Mouse (Mus musculus): ENCODE data around the gene Phf7. TPM values are rescaled to one million over a fixed set of nuclear protein-coding genes. Genes with fewer than 3 reads are reported as not detected.

Phf7 gene
- polyA plus RNA-seq (2015; fragmentation: Nextera tagmentation; extraction: Ambion mirVana), result 11.9 and 13.6 TPM in 2 replicates

DNA sequence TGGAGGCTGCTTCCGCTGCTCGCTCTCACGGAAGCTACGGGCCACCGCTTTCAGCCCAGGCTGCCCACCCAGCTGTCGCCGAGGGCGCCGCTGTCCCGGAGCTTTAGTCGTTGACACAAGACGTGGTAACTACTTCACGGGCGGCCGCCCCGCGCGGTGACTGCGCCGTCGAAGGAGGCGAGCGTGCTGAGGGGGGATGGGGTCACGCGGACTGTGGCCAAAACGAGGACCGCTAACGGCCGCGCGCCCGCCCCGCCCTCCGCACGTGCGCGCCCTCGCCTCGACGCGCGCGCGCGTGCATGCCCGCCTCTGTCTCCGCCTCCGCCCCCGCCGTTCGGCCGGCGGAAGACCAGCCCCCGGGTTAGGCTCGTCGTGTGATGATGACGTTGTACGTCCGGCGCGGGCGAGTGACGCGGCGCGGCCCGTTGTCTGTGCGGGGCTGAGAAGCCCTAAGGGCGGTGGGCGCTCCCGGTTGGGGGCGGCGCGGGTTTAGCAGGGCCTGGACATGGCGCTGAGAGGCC, at the start of gene Phf7, which contains the start of gene Bap1:
TSS of gene Phf7 (minus strand) at position 234 of the 521 bp plus-strand sequence.
TSS of gene Bap1 (plus strand) at position 367 of the 521 bp plus-strand sequence.
- H3K36me3 ChIP-seq, result peaks cover 36% of the 10 kb centered on the region
- H3K9ac ChIP-seq, result peak within 1 kb of the TSS; percentile 100
- ATAC-seq (ENCODE audit: low FRiP score), result peak; percentile 90
- H3K27ac ChIP-seq, result peak within 1 kb of the TSS; percentile 96
- H3K4me3 ChIP-seq, result peak within 1 kb of the TSS; percentile 99
- H3K4me1 ChIP-seq (replicated peaks), result peaks cover 24% of the 10 kb centered on the region
- under 1% methylated on average over 75 of the region's 75 CpGs for WGBS
- H3K27me3 ChIP-seq, result no peaks in the 10 kb centered on the region
- H3K4me2 ChIP-seq, result peak within 1 kb of the TSS; percentile 72
- no peaks in the 10 kb centered on the region for H3K9me3 ChIP-seq

DNA sequence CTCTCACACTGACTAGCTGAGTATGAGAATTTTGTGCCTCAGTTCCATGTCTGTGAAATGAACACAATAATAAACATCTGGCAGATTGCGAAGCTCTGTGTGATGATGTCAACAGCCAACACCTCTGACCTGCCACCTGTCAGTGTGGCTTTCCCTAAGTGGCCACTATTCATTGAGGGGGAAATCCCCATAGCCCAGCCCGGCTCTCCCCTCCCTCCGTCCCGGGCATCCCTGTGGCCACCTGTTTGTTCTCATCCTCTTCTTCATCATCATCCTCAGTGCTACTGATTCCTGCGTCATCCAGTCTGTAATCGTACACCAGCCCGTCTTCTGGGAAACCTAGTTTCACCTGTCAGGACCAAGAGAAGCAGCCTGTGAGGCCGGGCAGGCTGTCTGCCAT, 34.6 kb upstream of the Phf7 start:
- no peaks in the 10 kb centered on the region for H3K9me3 ChIP-seq
- H3K27me3 ChIP-seq, result no peaks in the 10 kb centered on the region
- no peak overlapping the region for H3K4me2 ChIP-seq
- no peak overlapping the region for H3K27ac ChIP-seq
- no peak for ATAC-seq (ENCODE audit: low FRiP score)
- no peaks in the 10 kb centered on the region for H3K36me3 ChIP-seq
- no peak overlapping the region for H3K9ac ChIP-seq
- 88% methylated on average over 8 of the region's 8 CpGs for WGBS
- no peak overlapping the region for H3K4me3 ChIP-seq
- H3K4me1 ChIP-seq (replicated peaks), result no peaks in the 10 kb centered on the region

DNA sequence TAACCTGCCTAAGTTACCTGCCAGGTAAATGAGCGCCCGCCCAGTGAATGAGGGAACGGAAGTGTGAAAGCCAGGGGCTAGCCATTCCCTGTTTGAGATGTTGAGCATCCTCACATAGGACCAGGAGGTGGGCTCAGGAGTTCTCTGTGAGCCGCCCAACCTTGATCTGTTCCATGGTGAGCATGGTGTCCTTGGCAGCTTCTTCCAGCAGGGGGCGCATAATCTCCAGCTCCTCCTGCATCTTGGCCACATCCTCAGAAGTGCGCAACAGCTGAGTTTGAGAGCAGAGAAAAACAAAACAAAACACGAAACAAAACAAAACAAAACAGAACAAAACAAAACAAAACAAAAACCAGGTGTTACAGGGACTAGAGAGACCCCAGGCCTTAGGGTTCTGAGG, 21.0 kb upstream of the Phf7 start:
- Histone ChIP-seq H3K27ac (no peak overlapping the region), H3K27me3 (peaks cover 5% of the 10 kb centered on the region; the same call in 1 of the 2 replicates), H3K9me3 (no peaks in the 10 kb centered on the region), H3K4me2 (no peak overlapping the region), H3K4me3 (no peak overlapping the region), H3K4me1 (replicated peaks) (peaks cover 29% of the 10 kb centered on the region), H3K9ac (no peak overlapping the region), H3K36me3 (no peaks in the 10 kb centered on the region)
- 32% methylated on average over 7 of the region's 7 CpGs for WGBS
- ATAC-seq (ENCODE audit: low FRiP score), result no peak

DNA sequence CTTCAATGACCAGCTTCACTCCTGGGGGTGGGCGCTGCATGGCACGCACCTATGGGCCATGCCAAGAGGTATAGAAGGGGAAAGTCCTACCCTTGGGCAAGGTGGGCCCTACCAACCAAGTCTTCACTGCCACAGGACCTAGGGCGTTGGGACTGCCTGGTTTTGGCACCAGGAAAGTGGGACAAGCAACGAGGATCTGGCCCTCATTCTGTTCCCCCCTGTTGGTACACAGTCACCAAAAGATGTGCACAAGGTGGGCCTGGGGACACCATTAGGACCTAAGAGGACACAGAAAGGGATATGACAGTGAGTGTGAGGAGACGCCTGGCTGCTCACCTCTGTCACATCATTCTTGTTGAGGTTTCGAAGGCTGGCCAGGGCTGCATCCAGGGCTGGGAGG, 20.0 kb upstream of the Phf7 start:
- WGBS, result 94% methylated on average over 6 of the region's 6 CpGs
- H3K27me3 ChIP-seq, result peaks cover 5% of the 10 kb centered on the region; the same call in 1 of the 2 replicates
- no peak for ATAC-seq (ENCODE audit: low FRiP score)
- H3K9ac ChIP-seq, result no peak overlapping the region
- H3K27ac ChIP-seq, result no peak overlapping the region
- H3K4me2 ChIP-seq, result no peak overlapping the region
- no peaks in the 10 kb centered on the region for H3K36me3 ChIP-seq
- H3K9me3 ChIP-seq, result no peaks in the 10 kb centered on the region
- peaks cover 29% of the 10 kb centered on the region for H3K4me1 ChIP-seq (replicated peaks)
- no peak overlapping the region for H3K4me3 ChIP-seq

DNA sequence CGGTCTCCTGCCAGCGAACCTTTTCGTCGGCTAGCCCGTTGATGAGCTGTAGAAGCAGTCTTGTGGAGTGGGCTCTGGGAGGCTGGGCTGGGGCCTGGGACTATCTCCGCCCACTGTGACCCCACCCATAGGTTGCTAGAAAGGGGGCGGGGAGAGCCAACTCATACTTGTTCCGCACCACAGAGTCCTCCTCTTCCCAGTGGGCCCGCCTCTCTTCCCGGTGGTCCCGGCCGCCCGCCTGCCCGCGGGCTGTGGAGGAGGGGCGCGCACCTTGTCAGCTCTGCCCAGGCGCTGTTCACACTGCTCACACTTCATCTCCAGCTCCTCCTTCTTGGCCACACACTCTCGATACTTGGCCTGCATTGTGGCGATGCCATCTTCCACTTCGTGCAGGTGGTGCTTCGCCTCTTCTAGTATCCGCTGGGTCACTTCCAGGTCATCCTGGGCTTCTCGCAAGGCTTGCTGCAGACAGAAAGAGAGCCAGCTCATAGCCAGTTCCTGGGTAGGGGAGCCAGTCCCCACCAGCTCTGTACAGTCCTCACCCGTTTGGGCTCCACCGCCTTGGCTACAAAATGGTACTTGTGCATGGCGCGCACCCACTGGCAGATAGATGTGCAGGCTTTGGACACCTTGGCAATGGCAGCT, 18.5 kb upstream of the Phf7 start:
- Histone ChIP-seq H3K4me2 (peak overlapping the region; percentile 51), H3K27me3 (peaks cover 5% of the 10 kb centered on the region; the same call in 1 of the 2 replicates), H3K9me3 (no peaks in the 10 kb centered on the region), H3K9ac (peak overlapping the region; percentile 58), H3K4me1 (replicated peaks) (peaks cover 29% of the 10 kb centered on the region), H3K27ac (peak overlapping the region; percentile 81), H3K4me3 (peak overlapping the region; percentile 28), H3K36me3 (no peaks in the 10 kb centered on the region)
- WGBS, result 18% methylated on average over 28 of the region's 28 CpGs
- ATAC-seq (ENCODE audit: low FRiP score), result peak; percentile 75

DNA sequence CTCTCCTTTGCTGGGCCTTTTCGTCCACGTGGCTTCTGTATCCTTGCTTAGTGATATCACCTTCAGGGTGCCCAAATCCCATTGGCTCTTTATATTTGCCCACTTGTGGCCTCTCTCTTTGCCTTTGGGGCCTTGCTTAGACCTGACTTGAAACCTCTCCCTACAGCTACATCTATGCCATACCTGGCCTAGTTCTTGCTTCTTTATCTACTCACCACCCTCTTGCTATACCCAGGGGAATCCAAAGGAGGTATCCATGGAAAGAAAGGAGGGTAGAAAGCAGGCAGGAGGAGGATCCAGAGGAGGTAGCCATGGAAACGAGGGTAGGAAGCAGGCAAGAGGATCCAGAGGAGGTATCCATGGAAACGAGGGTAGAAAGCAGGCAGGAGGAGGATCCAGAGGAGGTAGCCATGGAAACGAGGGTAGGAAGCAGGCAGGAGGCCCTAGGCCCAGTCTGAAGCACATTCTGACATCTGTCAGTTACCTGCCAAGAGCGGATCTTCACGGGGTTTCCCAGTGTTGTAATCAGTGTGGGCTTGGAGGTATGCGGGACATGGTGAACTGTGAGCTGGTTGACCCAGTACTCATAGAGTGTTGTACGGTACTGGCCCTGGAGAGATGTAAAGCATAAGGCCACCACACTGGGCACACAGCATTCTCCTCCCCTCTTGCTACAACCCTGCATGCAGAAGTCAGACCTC, 17.3 kb upstream of the Phf7 start:
- Histone ChIP-seq H3K27me3 (peaks cover 5% of the 10 kb centered on the region; the same call in 1 of the 2 replicates), H3K4me1 (replicated peaks) (peaks cover 29% of the 10 kb centered on the region), H3K27ac (peak overlapping the region; percentile 81), H3K9me3 (no peaks in the 10 kb centered on the region), H3K4me3 (peak overlapping the region; percentile 28), H3K4me2 (peak overlapping the region; percentile 51), H3K36me3 (peaks cover 5% of the 10 kb centered on the region), H3K9ac (peak overlapping the region; percentile 58; the same call in 1 of the 2 replicates)
- WGBS, result 38% methylated on average over 9 of the region's 9 CpGs
- peak; percentile 76 for ATAC-seq (ENCODE audit: low FRiP score)

DNA sequence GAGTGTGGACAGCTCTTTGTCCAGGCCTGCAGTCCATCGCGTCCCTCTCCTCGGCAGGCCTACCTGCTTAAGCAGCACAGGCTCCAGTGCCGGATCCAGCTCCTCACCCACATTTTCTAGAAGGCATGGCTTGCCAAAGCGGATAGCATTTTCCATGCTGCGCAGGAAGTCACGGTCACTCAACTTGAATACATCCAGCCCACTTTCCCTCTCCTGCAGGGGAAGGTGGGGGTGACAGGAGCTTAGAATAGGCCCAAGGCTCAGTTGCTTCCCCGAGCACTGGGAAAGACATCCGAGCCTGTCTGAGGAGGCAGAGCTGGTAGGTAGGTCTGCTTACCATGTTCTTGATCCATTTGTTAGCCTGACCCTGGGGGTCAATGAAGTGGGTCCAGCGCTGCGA, 16.5 kb upstream of the Phf7 start:
- H3K4me2 ChIP-seq, result no peak overlapping the region
- no peak overlapping the region for H3K4me3 ChIP-seq
- H3K4me1 ChIP-seq (replicated peaks), result peaks cover 29% of the 10 kb centered on the region
- WGBS, result 79% methylated on average over 11 of the region's 11 CpGs
- H3K9ac ChIP-seq, result no peak overlapping the region
- H3K9me3 ChIP-seq, result no peaks in the 10 kb centered on the region
- peaks cover 12% of the 10 kb centered on the region for H3K36me3 ChIP-seq
- no peak for ATAC-seq (ENCODE audit: low FRiP score)
- peak overlapping the region; percentile 81 for H3K27ac ChIP-seq
- peaks cover 5% of the 10 kb centered on the region; the same call in 1 of the 2 replicates for H3K27me3 ChIP-seq

DNA sequence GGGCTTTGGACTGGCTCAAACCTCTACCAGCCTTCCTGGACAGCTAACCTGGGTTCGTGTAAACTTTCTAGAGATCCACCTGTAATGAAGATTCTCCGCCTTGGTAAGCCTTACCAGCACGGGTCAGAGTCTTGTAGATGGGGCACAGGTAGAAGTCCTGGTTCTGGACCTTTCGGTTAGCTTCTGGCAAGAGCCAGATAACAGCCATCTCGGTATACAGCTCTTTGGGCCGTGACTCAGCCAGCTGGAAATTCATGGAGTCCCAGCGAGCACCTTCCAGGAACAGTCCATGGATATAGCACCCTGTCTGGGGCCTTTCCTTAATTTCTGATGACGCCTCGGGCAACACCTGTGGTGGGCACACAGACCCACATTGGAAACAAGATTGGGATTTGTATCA, 9.8 kb upstream of the Phf7 start:
- Histone ChIP-seq H3K4me2 (no peak overlapping the region), H3K4me1 (replicated peaks) (no peaks in the 10 kb centered on the region), H3K27me3 (no peaks in the 10 kb centered on the region), H3K36me3 (peaks cover 79% of the 10 kb centered on the region), H3K27ac (no peak overlapping the region), H3K9me3 (no peaks in the 10 kb centered on the region), H3K4me3 (no peak overlapping the region), H3K9ac (no peak overlapping the region)
- ATAC-seq (ENCODE audit: low FRiP score), result no peak
- WGBS, result 96% methylated on average over 9 of the region's 9 CpGs

DNA sequence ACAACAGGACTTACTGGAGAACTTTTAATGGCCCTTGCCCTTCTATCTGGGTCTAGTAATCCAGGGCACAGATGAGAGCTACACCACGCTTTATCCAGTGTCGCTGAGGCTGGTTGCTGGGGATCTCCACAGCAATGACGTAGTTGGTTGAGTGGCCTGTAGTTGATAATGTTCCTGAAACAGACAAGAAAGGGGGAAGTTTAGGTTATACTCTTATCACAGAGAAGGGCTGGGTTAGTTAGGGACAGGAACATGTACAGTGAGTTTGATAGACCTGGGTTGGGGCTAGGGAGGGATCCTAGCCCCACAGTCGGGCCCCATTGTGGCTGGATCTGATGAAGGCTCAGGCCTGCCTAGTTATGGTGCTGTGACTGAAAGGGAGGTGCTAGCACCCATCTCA, 9.3 kb upstream of the Phf7 start:
- Histone ChIP-seq H3K27me3 (no peaks in the 10 kb centered on the region), H3K9me3 (no peaks in the 10 kb centered on the region), H3K9ac (no peak overlapping the region), H3K4me2 (no peak overlapping the region), H3K4me3 (no peak overlapping the region), H3K27ac (no peak overlapping the region), H3K36me3 (peaks cover 84% of the 10 kb centered on the region), H3K4me1 (replicated peaks) (no peaks in the 10 kb centered on the region)
- no peak for ATAC-seq (ENCODE audit: low FRiP score)
- over 99% methylated on average over 4 of the region's 4 CpGs for WGBS

DNA sequence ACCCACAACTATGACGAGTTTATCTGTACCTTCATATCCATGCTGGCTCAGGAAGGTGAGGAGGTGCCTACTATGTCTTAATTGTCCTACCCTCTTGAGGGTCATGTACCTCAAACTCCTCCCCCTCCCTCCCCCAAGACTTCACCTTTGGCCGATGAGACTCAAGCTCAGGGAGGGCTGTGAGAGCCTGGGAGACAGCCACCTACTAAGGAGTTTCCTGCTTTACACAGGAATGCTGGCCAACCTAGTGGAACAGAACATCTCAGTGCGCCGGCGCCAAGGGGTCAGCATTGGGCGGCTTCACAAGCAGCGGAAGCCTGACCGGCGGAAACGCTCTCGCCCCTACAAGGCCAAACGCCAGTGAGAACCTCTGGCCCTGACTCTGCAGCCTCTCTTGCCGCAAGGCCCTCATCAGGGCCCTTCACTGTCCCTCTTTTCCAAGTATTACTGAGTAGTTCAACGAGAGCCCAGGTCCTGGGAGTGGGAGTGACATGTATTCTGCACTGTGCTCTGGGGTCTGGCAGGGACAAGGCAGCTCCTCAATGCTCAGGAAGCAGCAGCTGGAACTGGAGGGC, 7.4 kb upstream of the Phf7 start:
- Histone ChIP-seq H3K9ac (no peak overlapping the region), H3K4me2 (no peak overlapping the region), H3K4me1 (replicated peaks) (0 out of 2 replicates have a peak, but pooled peaks cover 3% of the 10 kb centered on the region), H3K9me3 (no peaks in the 10 kb centered on the region), H3K27me3 (no peaks in the 10 kb centered on the region), H3K4me3 (no peak overlapping the region), H3K27ac (no peak overlapping the region), H3K36me3 (peaks cover 98% of the 10 kb centered on the region)
- ATAC-seq (ENCODE audit: low FRiP score), result no peak
- WGBS, result 95% methylated on average over 14 of the region's 14 CpGs

DNA sequence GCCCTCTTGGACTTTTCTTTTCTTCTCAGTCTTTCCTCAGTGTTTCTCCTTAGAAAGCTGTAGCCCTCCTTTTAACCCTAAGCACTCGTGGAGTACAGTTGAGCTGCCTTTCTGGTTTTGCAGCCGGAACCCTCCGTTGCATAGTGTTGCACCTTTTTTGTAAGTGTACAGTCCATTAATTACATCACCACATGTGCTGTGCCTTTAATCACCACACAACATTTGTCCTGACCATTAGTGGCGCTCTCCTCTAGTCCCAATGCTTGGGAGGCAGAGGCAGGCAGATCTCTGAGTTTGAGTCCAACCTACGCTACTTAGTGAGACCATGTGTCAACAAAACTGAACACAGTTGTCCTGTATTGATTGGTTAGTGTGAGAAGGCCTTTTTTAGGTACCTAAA, 974 bp upstream of the Phf7 start:
- Histone ChIP-seq H3K4me3 (peak overlapping the region; percentile 99), H3K4me2 (peak overlapping the region; percentile 72), H3K9ac (peak overlapping the region; percentile 100), H3K4me1 (replicated peaks) (peaks cover 24% of the 10 kb centered on the region), H3K36me3 (peaks cover 46% of the 10 kb centered on the region), H3K9me3 (no peaks in the 10 kb centered on the region), H3K27me3 (no peaks in the 10 kb centered on the region), H3K27ac (no peak overlapping the region)
- ATAC-seq (ENCODE audit: low FRiP score), result 0 out of 2 replicates have a peak, but pooled peaks have one; percentile 2
- WGBS, result 90% methylated on average over 5 of the region's 5 CpGs

DNA sequence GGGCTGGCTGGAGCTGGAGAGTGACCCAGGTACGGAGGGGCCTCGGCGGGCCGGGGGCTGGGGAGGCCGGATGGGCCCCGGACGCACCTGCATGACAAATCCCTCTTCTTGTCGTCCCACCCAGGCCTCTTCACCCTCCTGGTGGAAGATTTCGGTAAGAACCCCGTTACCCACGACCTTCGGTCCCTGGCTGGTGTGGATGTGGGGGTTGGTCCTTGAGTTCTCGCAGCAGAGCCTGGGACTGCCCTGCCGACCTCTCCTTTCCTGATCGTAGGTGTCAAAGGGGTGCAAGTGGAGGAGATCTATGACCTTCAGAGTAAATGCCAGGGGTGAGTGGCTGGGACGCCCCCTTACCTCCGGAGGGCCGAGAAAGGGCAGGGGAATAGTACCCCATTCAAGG, 509 bp upstream of the Phf7 start:
- Histone ChIP-seq H3K27me3 (no peaks in the 10 kb centered on the region), H3K9ac (peak overlapping the region; percentile 100), H3K27ac (peak overlapping the region; percentile 84), H3K4me2 (peak overlapping the region; percentile 72), H3K9me3 (no peaks in the 10 kb centered on the region), H3K36me3 (peaks cover 41% of the 10 kb centered on the region), H3K4me1 (replicated peaks) (peaks cover 24% of the 10 kb centered on the region), H3K4me3 (peak overlapping the region; percentile 99)
- WGBS, result 1% methylated on average over 18 of the region's 18 CpGs
- ATAC-seq (ENCODE audit: low FRiP score), result peak; percentile 72
